Mouse (Mus musculus) cerebellum, adult 2 months (tissue): ENCODE results near the gene Kif27.

Experiments
- CTCF ChIP-seq: fragments of 200-500 bp; IDR thresholded peaks from 2 replicates; pipeline ENCODE4 v1.5.1; 2011; ENCODE audit warnings: low read depth, mild to moderate bottlenecking, control low read depth, low read length, moderate library complexity, borderline replicate concordance; ENCODE audit not compliant: insufficient read depth
- POLR2A ChIP-seq: fragments of 200-500 bp; IDR thresholded peaks from 2 replicates; pipeline ENCODE4 v1.6.1; 2011; ENCODE audit warnings: low read length, control low read depth, borderline replicate concordance; ENCODE audit not compliant: insufficient read depth

DNA sequence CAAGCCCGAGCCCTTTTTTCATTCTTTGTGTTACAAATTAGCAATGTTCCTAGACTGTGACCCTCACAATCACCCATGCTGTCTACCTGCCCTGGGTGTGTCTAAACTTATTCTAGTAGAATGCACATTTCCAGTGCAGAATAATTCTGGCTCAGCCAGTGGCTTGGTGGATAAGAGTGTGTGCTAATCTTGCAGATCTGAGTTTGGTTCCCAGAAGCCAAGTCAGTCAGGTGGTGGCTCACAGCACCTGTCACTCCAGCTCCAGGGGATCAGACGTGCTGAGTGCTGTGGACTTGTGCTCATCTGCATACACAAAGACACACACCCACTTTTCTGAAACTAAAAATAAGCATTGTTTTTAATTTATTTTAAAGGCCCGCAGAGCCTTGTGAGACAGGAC lies 45.2 kb downstream of the Kif27 start:
- no peak for TF ChIP-seq CTCF
- TF ChIP-seq POLR2A: no peak
